Mouse (Mus musculus): ENCODE results near the gene B230217C12Rik. TPM values are rescaled to one million over a fixed set of nuclear protein-coding genes. Genes with fewer than 3 reads are reported as not detected.
A peak's percentile ranks its signal among the peaks of the same experiment; 100 is the strongest.

Gene B230217C12Rik
- polyA plus RNA-seq, 1 experiment: 4.9 TPM

DNA sequence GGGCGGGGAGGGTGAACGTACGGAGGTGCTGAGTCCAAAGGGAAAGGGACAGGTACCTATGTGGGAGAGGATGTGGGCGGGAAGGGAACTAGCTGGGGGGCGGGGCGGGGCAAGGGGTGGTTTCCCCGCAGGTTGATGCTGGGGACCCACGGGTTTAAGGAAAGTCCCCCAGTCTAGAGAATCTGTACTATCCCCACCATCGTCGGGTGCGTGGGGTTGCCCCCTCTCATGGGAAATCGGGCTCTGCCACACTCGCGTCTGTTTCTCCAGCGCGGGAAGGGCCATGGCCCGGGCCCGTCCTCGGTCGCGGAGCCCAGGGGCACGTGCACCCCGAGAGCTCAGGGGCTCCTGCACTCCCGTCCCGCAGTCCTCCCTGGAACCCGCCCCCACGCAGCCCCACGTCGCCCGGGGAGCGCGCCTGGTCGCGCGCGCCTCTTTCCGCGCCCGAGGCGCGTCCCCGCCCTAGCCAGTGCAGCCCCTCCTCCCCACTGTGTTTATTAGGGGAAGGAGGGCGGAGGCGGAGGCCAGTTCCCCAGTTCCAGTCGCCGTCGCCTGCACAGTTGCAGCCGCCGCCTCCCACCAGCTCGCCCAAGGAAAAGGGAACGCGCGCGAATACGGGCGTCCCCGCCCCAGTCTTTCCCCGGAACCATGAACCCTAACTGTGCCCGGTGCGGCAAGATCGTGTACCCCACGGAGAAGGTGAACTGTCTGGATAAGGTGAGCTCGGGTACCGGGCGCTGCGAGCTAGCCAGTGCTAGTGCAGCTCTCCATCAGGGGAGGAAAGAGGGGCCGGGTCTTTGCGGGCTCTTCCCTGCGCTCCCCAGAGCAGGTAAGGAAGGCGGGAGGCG lies 41.2 kb upstream of the B230217C12Rik start:
- H3K36me3 ChIP-seq (ENCODE audit: control insufficient read depth, insufficient read depth): peaks cover 19% of the 10 kb centered on the region
- peaks cover 49% of the 10 kb centered on the region for H3K79me2 ChIP-seq (ENCODE audit: control insufficient read depth, insufficient read depth)
- H3K79me3 ChIP-seq (ENCODE audit: low read depth): peaks cover 41% of the 10 kb centered on the region
- TF ChIP-seq USF1 (IDR thresholded peaks at IDR 0.05; ENCODE audit: low read depth): no peak
- TF ChIP-seq MAX (IDR thresholded peaks at IDR 0.05): peak; percentile 84
- peak overlapping the region; percentile 93 for H3ac ChIP-seq (ENCODE audit: control insufficient read depth, insufficient read length, low read depth)
- H3K4me3 ChIP-seq (ENCODE audit: insufficient read depth, poor library complexity, severe bottlenecking): peak overlapping the region; percentile 98
- H3K27me3 ChIP-seq (ENCODE audit: control insufficient read depth, insufficient read depth, insufficient read length): no peaks in the 10 kb centered on the region

DNA sequence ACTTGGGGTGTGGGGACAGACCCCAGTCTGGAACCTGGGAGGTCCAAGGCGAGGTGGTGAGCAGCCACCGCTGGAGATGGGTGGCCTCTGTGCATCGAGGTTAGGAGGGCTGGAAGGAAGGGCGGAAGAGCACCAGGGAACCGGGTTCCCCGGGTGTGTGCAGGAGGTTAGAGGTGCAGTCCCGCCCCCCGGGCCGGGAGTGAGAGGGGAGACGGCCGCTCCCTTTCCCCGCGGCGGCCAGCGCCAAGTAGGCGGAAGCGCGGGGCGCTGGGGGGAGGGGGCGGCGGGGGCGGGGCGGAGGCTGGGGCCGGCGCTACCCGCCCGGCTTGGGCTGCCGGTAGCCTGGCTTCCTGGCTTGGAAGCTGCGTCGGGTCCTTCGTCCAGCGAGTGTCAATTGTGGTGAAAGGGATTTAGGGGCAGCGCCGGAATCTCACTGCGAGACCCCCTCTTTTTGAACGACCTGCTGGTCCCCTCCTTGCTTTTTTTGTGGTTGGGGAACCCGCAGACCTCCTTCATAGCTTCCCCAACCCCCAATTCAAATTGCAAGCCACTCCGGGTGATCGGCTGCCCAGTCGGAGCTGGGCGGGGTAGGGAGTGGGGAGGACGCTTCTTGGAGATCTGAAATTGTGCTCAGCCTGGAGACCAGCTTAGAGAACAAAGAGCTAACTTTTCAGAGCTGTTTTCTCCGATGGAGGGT lies 40.4 kb upstream of the B230217C12Rik start:
- Histone ChIP-seq H3K4me3 (ENCODE audit: insufficient read depth, poor library complexity, severe bottlenecking) (peak overlapping the region; percentile 98), H3K79me3 (ENCODE audit: low read depth) (peaks cover 48% of the 10 kb centered on the region), H3K79me2 (ENCODE audit: control insufficient read depth, insufficient read depth) (peaks cover 57% of the 10 kb centered on the region), H3K27me3 (ENCODE audit: control insufficient read depth, insufficient read depth, insufficient read length) (no peaks in the 10 kb centered on the region), H3K36me3 (ENCODE audit: control insufficient read depth, insufficient read depth) (peaks cover 19% of the 10 kb centered on the region), H3ac (ENCODE audit: control insufficient read depth, insufficient read length, low read depth) (peak overlapping the region; percentile 66)
- TF ChIP-seq CEBPB (IDR thresholded peaks at IDR 0.05; ENCODE audit: low read depth) (no peak), MYOD1 (IDR thresholded peaks at IDR 0.05; ENCODE audit: control insufficient read depth, insufficient read length, low read depth) (no peak), FOSL1 (IDR thresholded peaks at IDR 0.05; ENCODE audit: insufficient read depth, low read length, poor library complexity, severe bottlenecking) (no peak), CTCF (IDR thresholded peaks at IDR 0.05; ENCODE audit: control insufficient read depth, insufficient read depth, insufficient read length) (no peak), MAX (IDR thresholded peaks at IDR 0.05) (no peak), MYOG (IDR thresholded peaks at IDR 0.05; ENCODE audit: control insufficient read depth, extremely low read depth, insufficient read length) (no peak), USF1 (IDR thresholded peaks at IDR 0.05; ENCODE audit: low read depth) (no peak)

- Histone ChIP-seq H3K27me3 (ENCODE audit: control insufficient read depth, insufficient read depth, insufficient read length) (no peaks in the 10 kb centered on the region), H3K4me3 (ENCODE audit: insufficient read depth, poor library complexity, severe bottlenecking) (peak overlapping the region; percentile 98), H3K79me2 (ENCODE audit: control insufficient read depth, insufficient read depth) (peaks cover 64% of the 10 kb centered on the region), H3ac (ENCODE audit: control insufficient read depth, insufficient read length, low read depth) (peak overlapping the region; percentile 66), H3K79me3 (ENCODE audit: low read depth) (peaks cover 55% of the 10 kb centered on the region), H3K36me3 (ENCODE audit: control insufficient read depth, insufficient read depth) (peaks cover 19% of the 10 kb centered on the region)
- no peak for TF ChIP-seq FOSL1 (IDR thresholded peaks at IDR 0.05; ENCODE audit: insufficient read depth, low read length, poor library complexity, severe bottlenecking)
- TF ChIP-seq MYOG (IDR thresholded peaks at IDR 0.05; ENCODE audit: control insufficient read depth, extremely low read depth, insufficient read length): no peak
- no peak for TF ChIP-seq MAX (IDR thresholded peaks at IDR 0.05)
Measured at GRCm38 (mm10) chr11:97800691-97801408, 39.7 kb upstream of the B230217C12Rik start.

GRCm38 (mm10) chr11:97801409-97802193 lies 39.0 kb upstream of the B230217C12Rik start:
- H3K79me2 ChIP-seq (ENCODE audit: control insufficient read depth, insufficient read depth): peaks cover 71% of the 10 kb centered on the region
- H3ac ChIP-seq (ENCODE audit: control insufficient read depth, insufficient read length, low read depth): peak overlapping the region; percentile 66
- H3K27me3 ChIP-seq (ENCODE audit: control insufficient read depth, insufficient read depth, insufficient read length): no peaks in the 10 kb centered on the region
- H3K79me3 ChIP-seq (ENCODE audit: low read depth): peaks cover 63% of the 10 kb centered on the region
- TF ChIP-seq USF1 (IDR thresholded peaks at IDR 0.05; ENCODE audit: low read depth): no peak
- TF ChIP-seq MAX (IDR thresholded peaks at IDR 0.05): no peak
- no peak for TF ChIP-seq MYOD1 (IDR thresholded peaks at IDR 0.05; ENCODE audit: control insufficient read depth, insufficient read length, low read depth)
- TF ChIP-seq MYOG (IDR thresholded peaks at IDR 0.05; ENCODE audit: control insufficient read depth, extremely low read depth, insufficient read length): no peak
- peak overlapping the region; percentile 98 for H3K4me3 ChIP-seq (ENCODE audit: insufficient read depth, poor library complexity, severe bottlenecking)
- peaks cover 19% of the 10 kb centered on the region for H3K36me3 ChIP-seq (ENCODE audit: control insufficient read depth, insufficient read depth)

- no peaks in the 10 kb centered on the region for H3K27me3 ChIP-seq (ENCODE audit: control insufficient read depth, insufficient read depth, insufficient read length)
- H3ac ChIP-seq (ENCODE audit: control insufficient read depth, insufficient read length, low read depth): no peak overlapping the region
- peaks cover 25% of the 10 kb centered on the region for H3K36me3 ChIP-seq (ENCODE audit: control insufficient read depth, insufficient read depth)
- peaks cover 65% of the 10 kb centered on the region for H3K79me3 ChIP-seq (ENCODE audit: low read depth)
- peaks cover 76% of the 10 kb centered on the region for H3K79me2 ChIP-seq (ENCODE audit: control insufficient read depth, insufficient read depth)
- H3K4me3 ChIP-seq (ENCODE audit: insufficient read depth, poor library complexity, severe bottlenecking): no peak overlapping the region
- no peak for TF ChIP-seq MYOG (IDR thresholded peaks at IDR 0.05; ENCODE audit: control insufficient read depth, extremely low read depth, insufficient read length)
- no peak for TF ChIP-seq USF1 (IDR thresholded peaks at IDR 0.05; ENCODE audit: low read depth)
- no peak for TF ChIP-seq MAX (IDR thresholded peaks at IDR 0.05)
- no peak for TF ChIP-seq CTCF (IDR thresholded peaks at IDR 0.05; ENCODE audit: control insufficient read depth, insufficient read depth, insufficient read length)
- no peak for TF ChIP-seq MYOD1 (IDR thresholded peaks at IDR 0.05; ENCODE audit: control insufficient read depth, insufficient read length, low read depth)
- no peak for TF ChIP-seq FOSL1 (IDR thresholded peaks at IDR 0.05; ENCODE audit: insufficient read depth, low read length, poor library complexity, severe bottlenecking)
- TF ChIP-seq CEBPB (IDR thresholded peaks at IDR 0.05; ENCODE audit: low read depth): no peak
Measured at GRCm38 (mm10) chr11:97802194-97802470, 38.4 kb upstream of the B230217C12Rik start.
